Mouse (Mus musculus): ENCODE measurements around the gene D930048N14Rik. TPM values are rescaled to one million over a fixed set of nuclear protein-coding genes. Genes with fewer than 3 reads are reported as not detected.
"Not testable (repeated sequence)": the region's sequence is repeated elsewhere in the genome, so short reads cannot be mapped to it uniquely, and the experiment has no call there.

Gene D930048N14Rik
- total and polyA plus RNA-seq, 2 experiments from 2014 or later: 1.0 to 1.2 TPM

GRCm38 (mm10) chr11:51625187-51625820 lies 25.4 kb upstream of the D930048N14Rik start:
- H3K4me2 ChIP-seq (ENCODE audit: low read depth, low read length, poor library complexity, severe bottlenecking): no peak overlapping the region
- DNase-seq (ENCODE audit: low spot score) (no peak), ATAC-seq (ENCODE audit: low FRiP score) (no peak)
- 84% methylated on average over 5 of the region's 5 CpGs for WGBS
- H3K4me1 ChIP-seq (ENCODE audit: insufficient read depth, low read length): no peaks in the 10 kb centered on the region
- H3K27ac ChIP-seq (ENCODE audit: low read depth, low read length): no peak overlapping the region
- peaks cover 63% of the 10 kb centered on the region for H3K36me3 ChIP-seq (ENCODE audit: insufficient read depth, low read length)
- H3K9ac ChIP-seq (replicated peaks; ENCODE audit: low read length, poor library complexity, severe bottlenecking): no peak overlapping the region
- no peaks in the 10 kb centered on the region for H3K9me3 ChIP-seq (ENCODE audit: low read length)
- TF ChIP-seq CTCF (IDR thresholded peaks at IDR 0.05): no peak
- H3K4me3 ChIP-seq (ENCODE audit: low read depth, low read length): no peak overlapping the region
- no peaks in the 10 kb centered on the region for H3K27me3 ChIP-seq (ENCODE audit: insufficient read depth, low read length)

- no peaks in the 10 kb centered on the region for H3K4me1 ChIP-seq (ENCODE audit: insufficient read depth, low read length)
- H3K9ac ChIP-seq (replicated peaks; ENCODE audit: low read length, poor library complexity, severe bottlenecking): no peak overlapping the region
- H3K4me3 ChIP-seq (ENCODE audit: low read depth, low read length): no peak overlapping the region
- 93% methylated on average over 9 of the region's 9 CpGs for WGBS
- H3K27ac ChIP-seq (ENCODE audit: low read depth, low read length): no peak overlapping the region
- H3K4me2 ChIP-seq (ENCODE audit: low read depth, low read length, poor library complexity, severe bottlenecking): no peak overlapping the region
- H3K27me3 ChIP-seq (ENCODE audit: insufficient read depth, low read length): no peaks in the 10 kb centered on the region
- TF ChIP-seq CTCF (IDR thresholded peaks at IDR 0.05): no peak
- DNase-seq (ENCODE audit: low spot score) (no peak), ATAC-seq (ENCODE audit: low FRiP score) (no peak)
- H3K36me3 ChIP-seq (ENCODE audit: insufficient read depth, low read length): peaks cover 58% of the 10 kb centered on the region
- H3K9me3 ChIP-seq (ENCODE audit: low read length): no peaks in the 10 kb centered on the region
These were observed 23.3 kb upstream of the D930048N14Rik start for GRCm38 (mm10) chr11:51627425-51627824.

GRCm38 (mm10) chr11:51627907-51628306 lies 22.8 kb upstream of the D930048N14Rik start:
- Histone ChIP-seq H3K4me1 (ENCODE audit: insufficient read depth, low read length) (no peaks in the 10 kb centered on the region), H3K36me3 (ENCODE audit: insufficient read depth, low read length) (peaks cover 58% of the 10 kb centered on the region), H3K9me3 (ENCODE audit: low read length) (no peaks in the 10 kb centered on the region), H3K4me2 (ENCODE audit: low read depth, low read length, poor library complexity, severe bottlenecking) (no peak overlapping the region), H3K9ac (replicated peaks; ENCODE audit: low read length, poor library complexity, severe bottlenecking) (no peak overlapping the region), H3K27ac (ENCODE audit: low read depth, low read length) (no peak overlapping the region), H3K4me3 (ENCODE audit: low read depth, low read length) (no peak overlapping the region), H3K27me3 (ENCODE audit: insufficient read depth, low read length) (no peaks in the 10 kb centered on the region)
- whole genome bisulfite sequencing: 91% methylated on average over 8 of the region's 8 CpGs
- TF ChIP-seq CTCF (IDR thresholded peaks at IDR 0.05): no peak
- ATAC-seq (ENCODE audit: low FRiP score) (no peak), DNase-seq (ENCODE audit: low spot score) (no peak)

GRCm38 (mm10) chr11:51629651-51630314 lies 21.0 kb upstream of the D930048N14Rik start:
- H3K27me3 ChIP-seq (ENCODE audit: insufficient read depth, low read length): no peaks in the 10 kb centered on the region
- H3K9me3 ChIP-seq (ENCODE audit: low read length): no peaks in the 10 kb centered on the region
- no peak overlapping the region for H3K27ac ChIP-seq (ENCODE audit: low read depth, low read length)
- H3K4me1 ChIP-seq (ENCODE audit: insufficient read depth, low read length): peaks cover 4% of the 10 kb centered on the region
- 84% methylated on average over 15 of the region's 15 CpGs for WGBS
- DNase-seq (ENCODE audit: low spot score) (no peak), ATAC-seq (ENCODE audit: low FRiP score) (no peak)
- H3K4me2 ChIP-seq (ENCODE audit: low read depth, low read length, poor library complexity, severe bottlenecking): no peak overlapping the region
- H3K36me3 ChIP-seq (ENCODE audit: insufficient read depth, low read length): peaks cover 40% of the 10 kb centered on the region
- no peak overlapping the region for H3K4me3 ChIP-seq (ENCODE audit: low read depth, low read length)
- H3K9ac ChIP-seq (replicated peaks; ENCODE audit: low read length, poor library complexity, severe bottlenecking): no peak overlapping the region
- no peak for TF ChIP-seq CTCF (IDR thresholded peaks at IDR 0.05)

GRCm38 (mm10) chr11:51632130-51632753 lies 18.5 kb upstream of the D930048N14Rik start:
- no peak for DNase-seq (ENCODE audit: low spot score)
- no peak for ATAC-seq (ENCODE audit: low FRiP score)
- WGBS: 92% methylated on average over 6 of the region's 6 CpGs
- H3K9ac ChIP-seq (replicated peaks; ENCODE audit: low read length, poor library complexity, severe bottlenecking): no peak overlapping the region
- no peak for TF ChIP-seq CTCF (IDR thresholded peaks at IDR 0.05)
- H3K4me3 ChIP-seq (ENCODE audit: low read depth, low read length): no peak overlapping the region
- H3K9me3 ChIP-seq (ENCODE audit: low read length): no peaks in the 10 kb centered on the region
- H3K27me3 ChIP-seq (ENCODE audit: insufficient read depth, low read length): no peaks in the 10 kb centered on the region
- H3K27ac ChIP-seq (ENCODE audit: low read depth, low read length): no peak overlapping the region
- H3K36me3 ChIP-seq (ENCODE audit: insufficient read depth, low read length): peaks cover 19% of the 10 kb centered on the region
- H3K4me2 ChIP-seq (ENCODE audit: low read depth, low read length, poor library complexity, severe bottlenecking): no peak overlapping the region
- peaks cover 9% of the 10 kb centered on the region for H3K4me1 ChIP-seq (ENCODE audit: insufficient read depth, low read length)

GRCm38 (mm10) chr11:51633200-51633599 lies 17.6 kb upstream of the D930048N14Rik start:
- not testable (repeated sequence) for H3K36me3 ChIP-seq (ENCODE audit: insufficient read depth, low read length); H3K4me2 ChIP-seq (ENCODE audit: low read depth, low read length, poor library complexity, severe bottlenecking); ATAC-seq (ENCODE audit: low FRiP score); H3K27me3 ChIP-seq (ENCODE audit: insufficient read depth, low read length); H3K9me3 ChIP-seq (ENCODE audit: low read length); H3K9ac ChIP-seq (replicated peaks; ENCODE audit: low read length, poor library complexity, severe bottlenecking); H3K27ac ChIP-seq (ENCODE audit: low read depth, low read length); DNase-seq (ENCODE audit: low spot score); H3K4me1 ChIP-seq (ENCODE audit: insufficient read depth, low read length); H3K4me3 ChIP-seq (ENCODE audit: low read depth, low read length)
- WGBS: 91% methylated on average over 7 of the region's 7 CpGs

All from midbrain, postnatal 0 days (tissue).